Mouse (Mus musculus) mouse trophoblast stem cell (cell line): ENCODE measurements around the gene Osgep.
"Not testable (repeated sequence)": the region's sequence is repeated elsewhere in the genome, so short reads cannot be mapped to it uniquely, and the experiment has no call there.

Experiments used
- in situ Hi-C, 2 experiments: fragments of 300-500 bp; cut with MseI, MboI; formaldehyde crosslinking; loops; 2 replicates in 1 of 2; 3 replicates in 1 of 2; pipeline ENCODE4 v1.15.1; 2025

Osgep gene

DNA sequence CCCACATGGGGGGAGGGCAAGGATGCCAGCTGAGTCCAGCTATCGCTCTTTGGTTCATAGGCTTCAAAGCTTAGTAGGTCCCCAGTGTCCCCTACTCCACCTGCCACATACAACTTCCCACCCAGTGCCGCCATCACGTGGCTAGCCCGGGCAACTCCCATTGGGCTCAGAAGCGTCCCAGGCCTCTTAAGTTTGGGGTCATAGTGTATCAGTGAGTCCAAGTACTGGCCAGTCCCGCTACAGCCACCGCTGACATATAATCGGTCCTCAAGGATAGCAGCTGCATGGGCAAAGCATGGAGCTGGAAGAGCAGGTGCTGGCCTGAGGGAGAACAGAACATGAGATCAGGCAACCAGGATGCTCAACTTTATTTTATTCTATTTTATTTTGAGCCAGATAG, 33.1 kb downstream of the Osgep start:
- in situ Hi-C loops: no loop called here

DNA sequence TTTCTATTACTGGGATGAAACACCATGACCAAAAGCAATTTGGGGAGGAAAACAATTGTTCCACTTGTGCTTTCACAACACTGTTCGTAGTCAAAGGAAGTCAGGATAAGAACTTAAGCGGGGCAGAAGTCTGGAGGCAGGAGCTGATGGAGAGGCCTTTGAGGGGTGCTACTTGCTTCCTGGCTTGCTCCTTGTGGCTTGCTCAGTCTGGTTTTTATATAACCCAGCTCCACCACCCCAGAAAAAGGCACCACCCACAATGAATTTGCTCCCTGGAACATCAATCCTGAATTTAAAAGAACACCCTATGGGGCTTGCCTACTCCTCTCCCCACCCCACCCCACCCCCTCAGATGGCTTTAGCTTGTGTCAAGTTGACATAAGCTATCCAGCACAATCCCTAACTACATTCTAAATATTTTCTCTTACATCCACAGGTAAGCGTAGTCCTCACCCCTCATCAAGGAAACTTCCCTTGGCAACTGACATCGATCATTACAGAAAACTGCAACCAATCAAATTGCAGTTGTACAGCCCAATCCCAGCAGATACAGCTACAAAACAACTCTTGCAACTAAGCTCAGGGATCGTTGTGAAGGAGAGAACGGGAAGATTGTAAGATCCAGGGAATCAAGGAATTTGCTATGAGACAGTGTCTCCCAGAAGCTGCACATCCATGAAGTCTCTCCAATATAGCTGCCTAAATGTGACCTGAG, 48.3 kb downstream of the Osgep start:
- in situ Hi-C loops: no loop called here

DNA sequence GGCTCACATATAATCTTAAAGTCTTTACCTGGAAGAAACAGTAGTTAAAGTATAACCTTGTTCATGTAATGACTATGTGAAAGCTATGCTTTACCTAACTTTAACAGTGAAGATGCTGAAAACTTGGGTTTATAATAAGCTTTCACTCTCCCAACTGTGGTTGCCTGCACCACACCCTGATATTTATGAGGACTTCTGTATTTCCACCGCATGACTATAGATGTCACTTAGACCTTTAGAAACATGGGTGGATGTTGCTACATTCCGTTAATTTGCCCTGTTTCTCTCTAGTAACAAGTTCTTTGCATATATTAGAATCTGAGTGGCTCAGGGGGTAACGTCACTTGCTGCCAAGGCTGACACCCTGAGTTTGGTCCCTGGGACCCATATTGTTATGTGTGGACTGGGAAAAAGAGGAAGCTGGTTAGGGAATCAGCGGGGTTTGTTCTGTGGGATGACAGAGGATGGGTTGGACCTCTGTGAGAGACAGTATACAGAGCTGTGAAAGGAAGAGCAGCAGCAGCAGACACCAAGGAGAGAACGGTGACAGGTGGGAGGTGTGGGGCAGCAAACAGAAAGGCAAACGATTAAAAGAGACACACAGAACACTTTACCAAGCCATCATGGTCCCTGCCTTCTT, 49.0 kb downstream of the Osgep start:
- in situ Hi-C loops: no loop called here

DNA sequence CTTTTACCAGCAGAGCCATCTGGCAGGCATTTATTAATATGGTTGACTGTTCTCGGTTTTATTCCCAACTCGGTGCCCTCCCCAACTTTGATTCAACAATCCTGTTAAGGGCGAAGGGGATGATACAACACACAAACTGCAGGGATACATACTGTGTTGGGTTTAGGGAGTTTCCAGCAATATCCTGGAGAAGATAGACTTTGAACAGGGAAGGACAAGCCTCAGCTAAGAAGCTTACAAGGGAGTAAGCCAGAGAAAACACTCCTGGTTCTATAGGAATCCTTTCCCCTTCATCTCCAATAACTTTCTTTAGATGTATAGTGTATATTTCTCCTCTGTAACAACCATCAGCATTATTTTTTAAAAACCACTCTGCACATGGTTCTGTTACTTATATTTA, 49.5 kb downstream of the Osgep start:
- in situ Hi-C loops: no loop called here

DNA sequence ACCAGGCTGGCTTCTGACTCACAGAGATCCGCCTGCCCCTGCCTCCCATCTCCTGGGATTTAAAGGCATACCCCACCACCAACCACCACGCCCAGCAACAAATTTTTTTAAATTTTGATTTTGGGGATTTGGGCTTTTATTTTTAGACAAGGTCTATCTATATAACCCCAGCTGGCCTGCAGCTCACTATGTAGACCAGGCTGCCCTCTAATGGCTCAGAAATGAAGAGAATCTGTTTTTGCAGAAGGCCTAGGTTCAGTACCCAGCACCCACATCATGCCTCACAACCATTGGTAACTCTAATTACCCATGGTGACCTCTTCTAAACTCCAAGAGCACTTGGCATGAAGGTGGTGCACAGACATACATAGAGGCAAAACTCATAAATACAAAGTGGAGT, 53.4 kb downstream of the Osgep start:
- in situ Hi-C loops: no loop called here

DNA sequence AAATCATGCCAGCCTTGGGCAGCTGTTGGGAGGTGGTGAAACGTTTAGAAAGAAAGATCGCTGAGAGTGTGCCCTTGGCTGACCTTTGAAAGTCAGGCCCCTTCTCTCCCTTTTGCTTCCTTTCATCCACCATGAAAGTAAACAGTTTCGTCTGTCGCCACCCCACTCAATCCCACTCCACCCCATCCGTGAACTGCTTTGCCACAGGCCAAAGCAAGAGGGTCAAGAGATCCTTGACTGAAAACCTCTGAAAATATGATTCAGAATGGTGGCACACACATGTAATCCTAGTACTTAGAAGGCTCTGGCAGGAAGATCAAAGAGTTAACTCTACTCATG, 53.9 kb downstream of the Osgep start:
- in situ Hi-C loops: no loop called here

DNA sequence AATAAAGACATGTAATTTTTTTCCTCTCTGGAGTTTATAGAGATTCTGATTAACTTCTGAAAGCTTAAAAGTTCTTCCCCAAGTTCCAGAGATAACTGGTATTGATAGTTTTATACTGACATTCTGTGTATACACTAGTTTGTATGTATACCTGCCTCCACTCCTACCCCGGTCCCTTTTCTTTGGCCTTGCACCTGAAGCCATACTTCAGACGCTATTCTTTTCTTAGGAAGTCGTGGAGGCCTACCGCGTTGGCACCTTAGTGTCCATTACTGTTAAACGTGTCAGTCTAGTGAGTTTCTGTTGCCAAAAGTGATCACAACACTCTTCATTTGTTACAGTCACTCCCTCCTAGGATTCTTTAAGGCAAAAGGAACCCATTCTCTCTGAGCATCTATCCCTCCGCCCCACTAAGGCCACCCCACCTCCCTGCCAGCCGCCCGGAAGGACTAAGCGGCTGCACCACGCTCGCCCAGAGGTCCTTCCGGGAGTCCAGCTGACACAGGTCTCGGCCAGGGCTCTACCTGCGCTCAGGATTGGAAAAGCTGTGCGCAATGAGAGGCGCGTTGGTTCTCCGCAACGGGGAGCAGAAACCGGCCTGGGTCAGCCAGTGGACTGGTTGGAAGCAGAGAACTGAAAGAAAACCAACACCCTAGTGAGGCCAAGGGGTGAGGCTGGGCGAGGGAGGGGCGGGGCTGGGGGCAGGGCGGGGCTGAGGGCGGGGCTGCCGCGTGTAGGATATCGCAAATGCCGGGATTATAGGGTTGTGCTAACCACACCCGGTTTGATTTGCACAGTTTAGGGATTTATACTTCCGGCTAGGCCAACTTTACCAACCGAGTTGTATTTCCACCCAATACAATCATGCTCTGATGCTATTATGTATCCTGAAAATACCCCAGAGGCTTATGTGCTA, 54.5 kb downstream of the Osgep start, which contains the start of gene Tep1:
Tep1 (minus strand) TSS at position 672 of the 916 bp plus-strand sequence.
- in situ Hi-C loops: no loop called here

DNA sequence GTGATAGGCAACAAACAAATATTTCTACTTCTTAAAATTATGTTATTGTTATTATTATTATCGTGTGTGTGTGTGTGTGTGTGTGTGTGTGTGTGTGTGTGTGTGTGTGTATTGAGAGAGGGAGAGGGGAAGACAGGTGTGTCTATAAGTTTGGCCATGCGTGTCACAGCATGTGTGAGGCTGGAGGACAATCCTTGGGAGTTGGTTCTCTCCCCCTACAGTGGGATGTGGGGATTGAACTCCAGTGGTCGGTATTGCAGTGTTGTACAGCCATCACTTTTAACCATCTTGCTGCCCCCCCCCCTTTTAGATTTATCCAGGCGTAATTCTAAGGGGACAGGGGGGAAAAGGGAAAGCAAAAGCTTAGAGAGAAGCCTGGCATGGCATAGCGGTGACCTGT, 56.0 kb downstream of the Osgep start:
- in situ Hi-C loops: no loop called here

DNA sequence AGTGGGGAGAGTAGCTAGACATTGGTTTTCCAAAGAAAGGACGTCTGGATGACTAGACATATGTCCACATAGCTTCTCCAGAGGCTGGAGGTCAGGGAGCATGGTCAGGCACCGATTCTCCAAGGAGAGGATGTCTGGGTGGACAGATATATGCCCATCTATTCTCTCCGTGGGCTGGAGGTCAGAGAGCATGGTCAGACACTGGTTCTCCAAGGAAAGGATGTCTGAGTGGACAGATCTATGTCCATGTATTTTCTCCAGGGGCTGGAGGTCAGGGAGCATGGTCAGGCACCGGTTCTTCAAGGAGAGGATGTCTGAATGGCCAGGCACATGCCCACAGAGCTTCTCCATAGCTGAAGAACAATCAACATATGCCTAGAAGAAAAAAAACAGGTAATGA, 56.5 kb downstream of the Osgep start:
- in situ Hi-C loops: no loop called here

DNA sequence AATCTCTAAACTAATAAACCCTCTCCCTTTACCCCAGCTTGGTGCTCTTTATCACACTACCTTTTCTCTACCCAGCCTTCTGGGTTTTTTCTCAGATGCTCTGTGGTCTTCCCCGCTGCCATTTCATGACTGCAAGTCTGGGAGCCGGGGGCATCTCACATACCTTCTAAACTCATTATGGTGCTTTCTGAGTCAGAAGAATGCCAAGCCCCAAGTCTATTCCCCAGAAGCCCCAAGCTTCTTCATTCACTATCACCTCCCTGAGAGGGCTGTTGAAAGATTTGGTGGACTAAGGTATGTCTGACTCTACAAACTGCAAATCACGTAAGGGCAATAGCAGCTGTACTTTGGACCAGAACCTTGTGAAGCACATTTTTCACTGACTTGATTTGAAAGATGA, 57.7 kb downstream of the Osgep start:
- in situ Hi-C loops: no loop called here

DNA sequence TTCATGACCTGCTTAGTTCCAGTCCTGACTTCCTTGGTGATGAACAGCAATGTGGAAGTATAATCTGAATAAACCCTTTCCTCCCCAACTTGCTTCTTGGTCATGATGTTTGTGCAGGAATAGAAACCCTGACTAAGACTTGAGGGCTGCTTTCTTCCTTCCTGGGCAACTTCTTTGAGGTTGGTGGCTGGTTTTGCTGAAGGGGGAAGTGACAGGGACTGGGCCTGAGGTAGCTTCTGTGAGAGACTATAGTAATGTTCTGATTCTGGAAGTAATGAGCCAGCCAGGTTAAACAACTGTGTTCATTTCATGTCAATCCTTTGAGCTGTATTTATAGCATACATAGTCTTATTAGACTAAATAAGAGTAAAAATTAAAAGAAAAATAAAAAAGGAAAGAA, 59.7 kb downstream of the Osgep start:
- in situ Hi-C loops: not testable (repeated sequence)

DNA sequence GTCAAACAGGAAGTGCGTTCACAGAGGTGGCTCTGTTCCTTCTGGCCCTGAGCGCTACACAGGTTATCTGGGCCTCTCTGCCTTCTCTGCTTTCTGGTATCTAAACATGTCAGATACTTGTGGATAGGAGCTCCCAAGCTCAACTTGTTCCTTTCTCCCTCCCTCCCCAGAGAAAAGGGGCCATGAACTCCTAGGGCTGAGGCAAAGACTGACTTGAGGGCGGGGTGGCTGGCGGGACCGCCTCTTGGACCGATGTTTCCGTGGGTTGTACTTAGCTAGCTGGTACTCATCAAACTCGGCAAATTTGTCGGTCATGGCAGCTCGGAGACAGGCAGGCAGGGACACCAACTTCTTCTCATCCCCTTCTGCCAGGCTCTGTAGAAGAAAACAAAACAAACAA, 62.1 kb downstream of the Osgep start:
- in situ Hi-C loops: no loop called here
